Mouse (Mus musculus): Measurements from ENCODE around the gene Itln1. TPM values are rescaled to one million over a fixed set of nuclear protein-coding genes. Genes with fewer than 3 reads are reported as not detected.

The Itln1 gene
- polyA plus RNA-seq (2012; rRNA removed) (not detected in 2 replicates), polyA plus RNA-seq (2014; fragmentation: Nextera tagmentation; extraction: Ambion mirVana) (not detected in 2 replicates)

- DNase-seq (ENCODE audit: low read depth in 3 of 3, low spot score in 3 of 3) (no peak), ATAC-seq (ENCODE audit: insufficient read depth) (no peak)
- no peak within 1 kb of the TSS for H3K27ac ChIP-seq
- WGBS (ENCODE audit: insufficient replicate concordance), result 75% methylated on average over 1 of the region's 1 CpGs
- H3K4me3 ChIP-seq (ENCODE audit: insufficient read depth in 1 of 2, low read depth in 2 of 2, low read length in 2 of 2), result no peak within 1 kb of the TSS
- H3K4me1 ChIP-seq (replicated peaks; ENCODE audit: control insufficient read depth in 2 of 2, insufficient read depth in 2 of 2, low read length in 1 of 2), result no peaks in the 10 kb centered on the region
- H3K36me3 ChIP-seq (replicated peaks; ENCODE audit: control insufficient read depth, insufficient read depth, low read depth), result no peaks in the 10 kb centered on the region
- H3K4me2 ChIP-seq (ENCODE audit: low read depth), result no peak within 1 kb of the TSS
- no peaks in the 10 kb centered on the region; the same call in 1 of the 2 replicates for H3K9me3 ChIP-seq (ENCODE audit: control insufficient read depth, low read length)
- no peak within 1 kb of the TSS for H3K9ac ChIP-seq (replicated peaks)
- no peaks in the 10 kb centered on the region for H3K27me3 ChIP-seq (ENCODE audit: control insufficient read depth, insufficient read depth, low read length)
- TF ChIP-seq CTCF (IDR thresholded peaks at IDR 0.05; ENCODE audit: low read depth) (no peak), EP300 (IDR thresholded peaks at IDR 0.05; ENCODE audit: low read depth) (no peak)
Measured at GRCm38 (mm10) chr1:171535194-171535593, at the start of gene Itln1. Gene Itln1, minus strand, starts transcription at chr1:171535294.

DNA sequence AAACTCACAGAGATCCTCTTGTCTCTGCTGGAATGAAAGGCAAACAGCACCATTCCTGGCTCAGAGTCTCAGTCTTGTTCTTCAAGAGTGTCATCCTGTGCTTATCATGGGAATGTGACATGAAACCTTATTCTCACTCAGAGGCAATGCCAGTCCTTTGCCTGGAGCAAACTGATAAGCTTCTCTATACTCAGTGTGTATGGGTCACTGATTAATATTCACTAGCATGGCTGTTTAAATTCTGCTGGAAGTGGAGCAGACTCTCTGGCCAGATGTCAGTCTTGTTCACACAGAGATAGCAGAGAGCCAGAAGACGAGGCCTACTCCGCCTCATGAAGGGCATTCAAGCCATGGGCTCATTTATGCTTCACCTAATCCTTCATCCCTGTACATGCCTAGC is 49.5 kb upstream of the Itln1 start:
- Histone ChIP-seq H3K4me3 (ENCODE audit: insufficient read depth in 1 of 2, low read depth in 2 of 2, low read length in 2 of 2) (no peak overlapping the region), H3K9me3 (ENCODE audit: control insufficient read depth, low read length) (no peaks in the 10 kb centered on the region), H3K4me2 (ENCODE audit: low read depth) (no peak overlapping the region), H3K9ac (replicated peaks) (no peak overlapping the region), H3K36me3 (replicated peaks; ENCODE audit: control insufficient read depth, insufficient read depth, low read depth) (no peaks in the 10 kb centered on the region), H3K4me1 (replicated peaks; ENCODE audit: control insufficient read depth in 2 of 2, insufficient read depth in 2 of 2, low read length in 1 of 2) (peaks cover 2 to 8% of the 10 kb centered on the region in 2 experiments; a peak in 2 of 4 replicates), H3K27me3 (ENCODE audit: control insufficient read depth, insufficient read depth, low read length) (no peaks in the 10 kb centered on the region), H3K27ac (no peak overlapping the region)
- peak; percentile 84 for ATAC-seq (ENCODE audit: insufficient read depth)
- TF ChIP-seq EP300 (IDR thresholded peaks at IDR 0.05; ENCODE audit: low read depth) (peak; percentile 67), CTCF (IDR thresholded peaks at IDR 0.05; ENCODE audit: low read depth) (no peak)
- WGBS (ENCODE audit: insufficient replicate concordance), result 10% methylated on average over 2 of the region's 2 CpGs
- DNase-seq (ENCODE audit: low read depth in 3 of 3, low spot score in 3 of 3), result peak in 2 of 3 experiments; percentile 14 to 50

DNA sequence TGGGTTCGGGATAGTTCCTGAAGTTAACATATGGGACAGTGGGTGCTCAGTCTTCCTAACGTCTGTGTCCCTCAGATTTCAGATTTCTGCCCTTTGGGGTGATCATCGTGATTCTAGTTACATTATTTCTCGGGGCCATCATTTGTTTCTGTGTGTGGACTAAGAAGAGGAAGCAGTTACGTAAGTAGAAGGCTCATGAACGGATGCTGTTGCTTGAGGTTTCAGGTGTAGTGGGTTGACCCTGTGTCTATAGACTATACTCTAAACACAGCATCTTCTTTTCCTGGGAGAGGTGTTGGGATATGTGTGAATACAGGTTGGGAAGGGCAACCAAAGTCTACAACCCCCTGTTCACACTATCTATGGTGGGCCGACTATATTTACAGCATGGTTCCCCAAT is 42.1 kb upstream of the Itln1 start:
- no peak overlapping the region for H3K4me2 ChIP-seq (ENCODE audit: low read depth)
- 61% methylated on average over 7 of the region's 7 CpGs for WGBS (ENCODE audit: insufficient replicate concordance)
- H3K9me3 ChIP-seq (ENCODE audit: control insufficient read depth, low read length), result no peaks in the 10 kb centered on the region
- H3K4me1 ChIP-seq (replicated peaks; ENCODE audit: control insufficient read depth in 2 of 2, insufficient read depth in 2 of 2, low read length in 1 of 2), result no peaks in the 10 kb centered on the region
- H3K27me3 ChIP-seq (ENCODE audit: control insufficient read depth, insufficient read depth, low read length), result no peaks in the 10 kb centered on the region
- H3K9ac ChIP-seq (replicated peaks), result no peak overlapping the region
- ATAC-seq (ENCODE audit: insufficient read depth) (no peak), DNase-seq (ENCODE audit: low read depth in 3 of 3, low spot score in 3 of 3) (no peak)
- no peak overlapping the region for H3K27ac ChIP-seq
- H3K36me3 ChIP-seq (replicated peaks; ENCODE audit: control insufficient read depth, insufficient read depth, low read depth), result no peaks in the 10 kb centered on the region
- TF ChIP-seq CTCF (IDR thresholded peaks at IDR 0.05; ENCODE audit: low read depth), result no peak
- TF ChIP-seq EP300 (IDR thresholded peaks at IDR 0.05; ENCODE audit: low read depth), result no peak
- H3K4me3 ChIP-seq (ENCODE audit: insufficient read depth in 1 of 2, low read depth in 2 of 2, low read length in 2 of 2), result no peak overlapping the region

- Histone ChIP-seq H3K9ac (replicated peaks) (no peak overlapping the region), H3K4me2 (ENCODE audit: low read depth) (no peak overlapping the region), H3K27me3 (ENCODE audit: control insufficient read depth, insufficient read depth, low read length) (no peaks in the 10 kb centered on the region), H3K36me3 (replicated peaks; ENCODE audit: control insufficient read depth, insufficient read depth, low read depth) (no peaks in the 10 kb centered on the region), H3K4me1 (replicated peaks; ENCODE audit: control insufficient read depth in 2 of 2, insufficient read depth in 2 of 2, low read length in 1 of 2) (peaks cover 0 to 7% of the 10 kb centered on the region in 2 experiments; a peak in 3 of 4 replicates), H3K9me3 (ENCODE audit: control insufficient read depth, low read length) (no peaks in the 10 kb centered on the region), H3K27ac (no peak overlapping the region), H3K4me3 (ENCODE audit: insufficient read depth in 1 of 2, low read depth in 2 of 2, low read length in 2 of 2) (no peak overlapping the region)
- no peak for TF ChIP-seq CTCF (IDR thresholded peaks at IDR 0.05; ENCODE audit: low read depth)
- TF ChIP-seq EP300 (IDR thresholded peaks at IDR 0.05; ENCODE audit: low read depth), result no peak
- DNase-seq (ENCODE audit: low read depth in 3 of 3, low spot score in 3 of 3) (no peak), ATAC-seq (ENCODE audit: insufficient read depth) (no peak)
- 39% methylated on average over 2 of the region's 2 CpGs for WGBS (ENCODE audit: insufficient replicate concordance)
Measured at GRCm38 (mm10) chr1:171568436-171568835, 33.3 kb upstream of the Itln1 start.

- 15% methylated on average over 8 of the region's 8 CpGs for WGBS (ENCODE audit: insufficient replicate concordance)
- DNase-seq (ENCODE audit: low read depth in 3 of 3, low spot score in 3 of 3), result peak in 1 of 3 experiments; percentile 37
- no peak overlapping the region for H3K4me2 ChIP-seq (ENCODE audit: low read depth)
- no peak overlapping the region for H3K4me3 ChIP-seq (ENCODE audit: insufficient read depth in 1 of 2, low read depth in 2 of 2, low read length in 2 of 2)
- no peak overlapping the region for H3K9ac ChIP-seq (replicated peaks)
- H3K27ac ChIP-seq, result no peak overlapping the region
- peaks cover 0 to 7% of the 10 kb centered on the region in 2 experiments; a peak in 3 of 4 replicates for H3K4me1 ChIP-seq (replicated peaks; ENCODE audit: control insufficient read depth in 2 of 2, insufficient read depth in 2 of 2, low read length in 1 of 2)
- H3K27me3 ChIP-seq (ENCODE audit: control insufficient read depth, insufficient read depth, low read length), result no peaks in the 10 kb centered on the region
- H3K36me3 ChIP-seq (replicated peaks; ENCODE audit: control insufficient read depth, insufficient read depth, low read depth), result no peaks in the 10 kb centered on the region
- no peak for TF ChIP-seq EP300 (IDR thresholded peaks at IDR 0.05; ENCODE audit: low read depth)
- TF ChIP-seq CTCF (IDR thresholded peaks at IDR 0.05; ENCODE audit: low read depth), result peak; percentile 63
- H3K9me3 ChIP-seq (ENCODE audit: control insufficient read depth, low read length), result no peaks in the 10 kb centered on the region
- ATAC-seq (ENCODE audit: insufficient read depth), result no peak
Measured at GRCm38 (mm10) chr1:171566777-171567176, 31.7 kb upstream of the Itln1 start.
